Mouse (Mus musculus) stomach, postnatal 0 days (tissue): ENCODE measurements around the gene Il27ra. TPM values are rescaled to one million over a fixed set of nuclear protein-coding genes. Genes with fewer than 3 reads are reported as not detected.

Source experiments
- ATAC-seq: fragments of 200-750 bp; cut with Nextera tagmentation; 2 replicates; pipeline ENCODE4 v1.8.0; 2017; ENCODE audit not compliant: low FRiP score, low TSS enrichment
- DNase-seq: peaks from one replicate; pipeline ENCODE4 v3.0.0-alpha.2; 2016; ENCODE audit warnings: low spot score
- H3K27ac ChIP-seq: fragments of 300-500 bp; sonication (generic); replicated peaks from 2 replicates; pipeline ENCODE4 v1.5.1; 2014; ENCODE audit warnings: mild to moderate bottlenecking, control low read depth
- H3K27me3 ChIP-seq: fragments of 300-500 bp; sonication (generic); 2 replicates; pipeline ENCODE4 v1.6.1; 2014; ENCODE audit warnings: low read length; ENCODE audit not compliant: control insufficient read depth, insufficient read depth
- H3K36me3 ChIP-seq: fragments of 300-500 bp; sonication (generic); 2 replicates; pipeline ENCODE4 v1.6.1; 2014; ENCODE audit warnings: low read length, mixed read lengths; ENCODE audit not compliant: control insufficient read depth, insufficient read depth
- H3K4me1 ChIP-seq: fragments of 300-500 bp; sonication (generic); replicated peaks from 2 replicates; pipeline ENCODE4 v1.6.1; 2014; ENCODE audit warnings: antibody characterized with exemption; ENCODE audit not compliant: control insufficient read depth, insufficient read depth
- H3K4me2 ChIP-seq: fragments of 300-500 bp; sonication (generic); replicated peaks from 2 replicates; pipeline ENCODE4 v1.6.1; 2014; ENCODE audit warnings: low read depth, mild to moderate bottlenecking, control low read depth, moderate library complexity
- H3K4me3 ChIP-seq: fragments of 300-500 bp; sonication (generic); 2 replicates; pipeline ENCODE4 v1.5.1; 2014; ENCODE audit warnings: low read depth, low read length, control low read depth
- H3K9ac ChIP-seq: fragments of 300-500 bp; sonication (generic); 2 replicates; pipeline ENCODE4 v1.6.1; 2014; ENCODE audit warnings: mild to moderate bottlenecking, low read length, control low read depth, mixed read lengths
- H3K9me3 ChIP-seq: fragments of 300-500 bp; sonication (generic); 2 replicates; pipeline ENCODE4 v1.6.1; 2016; ENCODE audit warnings: low read length; ENCODE audit not compliant: control insufficient read depth
- CTCF ChIP-seq: IDR thresholded peaks from 2 replicates; pipeline ENCODE4 v1.5.1; 2016; ENCODE audit warnings: antibody characterized with exemption, low read depth, mild to moderate bottlenecking, moderate library complexity
- EP300 ChIP-seq: optimal IDR thresholded peaks from 2 replicates; pipeline ENCODE3; 2016; ENCODE audit warnings: antibody characterized with exemption
- WGBS: fragments of 180-500 bp; shearing (Covaris S2); extraction: QIAGEN DNeasy Blood & Tissue Kit; methylation state at CpG from one replicate; pipeline ENCODE4 v1.1.7; 2014; 5-methylcytosine and 5-hydroxymethylcytosine counted together
- polyA plus RNA-seq: library from polyadenylated mRNA; unstranded; fragments of >200 nt; fragmentation: Nextera tagmentation; extraction: Ambion mirVana; gene quantifications from 2 replicates; pipeline ENCODE4 v1.2.1, GENCODE M21; 2015

Gene Il27ra
- polyA plus RNA-seq, 1 experiment from 2014 or later = 0.40 TPM

DNA sequence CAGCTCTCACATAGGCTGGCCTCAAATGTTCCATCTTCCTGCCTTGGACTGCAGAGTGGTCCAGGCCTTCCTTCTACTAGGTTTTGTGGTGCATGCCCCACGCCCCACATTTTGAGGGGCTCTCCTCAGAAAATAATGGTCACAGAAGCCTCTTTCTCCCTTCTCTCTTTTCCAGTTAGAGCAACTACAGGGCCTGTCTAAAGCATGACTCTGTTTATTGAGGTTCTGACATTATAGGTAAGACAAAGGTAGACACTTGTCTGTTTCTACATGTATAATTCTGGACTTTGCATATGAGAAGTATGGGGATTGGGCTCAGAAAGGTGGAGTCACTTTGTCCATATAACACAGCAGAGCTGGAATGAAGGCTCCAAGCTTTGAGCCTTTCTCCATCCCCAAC, 22.6 kb upstream of the Il27ra start, which contains the start of gene Gm10643:
TSS of gene Gm10643 (minus strand) at position 101 of the 400 bp plus-strand sequence.
- no peak for DNase-seq
- Histone ChIP-seq H3K27me3 (no peaks in the 10 kb centered on the region), H3K4me1 (peaks cover 5% of the 10 kb centered on the region; the same call in 1 of the 2 replicates), H3K9ac (peak within 1 kb of the TSS; percentile 71), H3K4me2 (peak within 1 kb of the TSS; percentile 86), H3K27ac (peak within 1 kb of the TSS; percentile 86), H3K9me3 (no peaks in the 10 kb centered on the region), H3K4me3 (peak within 1 kb of the TSS; percentile 62), H3K36me3 (no peaks in the 10 kb centered on the region)
- ATAC-seq = no peak
- 88% methylated on average over 1 of the region's 1 CpGs for WGBS
- no peak for TF ChIP-seq CTCF
- no peak for TF ChIP-seq EP300

DNA sequence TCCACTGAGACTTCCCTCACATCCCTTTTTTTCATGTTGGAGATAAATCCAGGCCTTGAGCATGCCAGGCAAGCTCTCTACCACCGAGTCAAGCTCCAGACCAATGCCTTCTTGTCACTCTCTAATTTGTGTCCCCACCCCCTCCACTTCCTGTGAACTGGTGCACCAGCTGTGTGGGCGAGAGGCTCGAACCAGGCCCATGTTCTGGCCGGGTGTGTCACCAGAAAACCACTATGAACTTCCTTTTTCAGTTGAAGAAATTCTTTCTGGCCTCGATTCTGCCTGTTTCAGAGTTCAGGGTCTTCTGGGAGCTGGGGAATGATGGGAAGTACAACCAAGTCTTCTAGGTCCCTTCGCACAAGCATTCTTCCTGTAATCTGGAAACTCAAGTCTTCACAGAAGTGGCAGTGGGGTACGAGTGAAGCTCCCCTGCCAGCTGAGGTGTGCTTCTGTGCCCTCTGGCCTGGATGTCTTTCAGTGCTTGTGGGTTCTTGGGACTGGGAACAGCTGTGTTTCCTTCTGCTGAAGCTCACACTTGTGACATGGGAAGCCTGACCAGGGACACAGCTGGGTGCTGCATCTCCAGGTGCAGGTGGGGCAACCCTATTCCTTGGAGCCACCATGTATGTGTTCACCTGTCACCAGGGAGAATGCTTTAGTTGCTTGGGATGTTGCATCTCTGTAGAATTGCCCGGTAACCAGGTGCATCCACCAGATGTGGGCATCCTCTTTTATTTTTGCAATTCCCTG, 21.6 kb upstream of the Il27ra start:
- DNase-seq = no peak
- no peaks in the 10 kb centered on the region for H3K9me3 ChIP-seq
- WGBS = 62% methylated on average over 8 of the region's 8 CpGs

GRCm38 (mm10) chr8:84060245-84060644, 17.9 kb upstream of the Il27ra start:
- no peaks in the 10 kb centered on the region for H3K27me3 ChIP-seq
- TF ChIP-seq EP300 (no peak), CTCF (no peak)
- no peak overlapping the region for H3K9ac ChIP-seq
- H3K4me3 ChIP-seq = no peak overlapping the region
- DNase-seq = no peak
- H3K27ac ChIP-seq = no peak overlapping the region
- H3K9me3 ChIP-seq = no peaks in the 10 kb centered on the region
- H3K4me2 ChIP-seq = no peak overlapping the region
- no peaks in the 10 kb centered on the region for H3K4me1 ChIP-seq
- no peaks in the 10 kb centered on the region for H3K36me3 ChIP-seq
- WGBS = 81% methylated on average over 2 of the region's 2 CpGs
- no peak for ATAC-seq

More for the DNA sequence above, 21.6 kb upstream of the Il27ra start:
- peaks cover 5% of the 10 kb centered on the region; the same call in 1 of the 2 replicates for H3K4me1 ChIP-seq
- no peak overlapping the region for H3K4me2 ChIP-seq
- no peak for TF ChIP-seq CTCF
- no peak for TF ChIP-seq EP300
- no peak overlapping the region for H3K27ac ChIP-seq
- H3K36me3 ChIP-seq = no peaks in the 10 kb centered on the region
- H3K9ac ChIP-seq = no peak overlapping the region
- H3K4me3 ChIP-seq = no peak overlapping the region
- ATAC-seq = no peak
- H3K27me3 ChIP-seq = no peaks in the 10 kb centered on the region

DNA sequence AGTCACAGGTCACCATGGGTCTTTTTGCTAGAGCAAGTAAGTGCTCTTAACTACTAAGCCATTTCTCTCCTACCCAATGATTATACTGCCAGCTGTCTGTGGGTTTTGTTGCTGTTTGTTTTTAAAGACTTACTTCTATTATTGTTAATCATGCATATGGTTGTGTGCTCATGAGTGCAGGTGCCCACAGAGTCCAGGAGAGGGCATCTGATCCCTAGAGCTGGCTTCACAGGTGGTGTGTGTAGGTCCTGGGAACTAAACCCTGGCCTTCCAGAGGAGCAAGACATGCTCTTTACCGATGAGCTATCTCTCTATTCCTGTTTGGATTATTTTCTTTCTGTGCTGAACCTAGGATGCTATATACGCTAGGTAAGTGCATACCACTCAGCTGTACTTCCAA, 16.8 kb upstream of the Il27ra start:
- H3K27me3 ChIP-seq = no peaks in the 10 kb centered on the region
- WGBS = 90% methylated on average over 2 of the region's 2 CpGs
- TF ChIP-seq CTCF (peak; percentile 13; the same call in 1 of the 2 replicates), EP300 (no peak)
- H3K4me3 ChIP-seq = no peak overlapping the region
- H3K9ac ChIP-seq = no peak overlapping the region
- H3K4me2 ChIP-seq = no peak overlapping the region
- no peaks in the 10 kb centered on the region for H3K36me3 ChIP-seq
- DNase-seq (no peak), ATAC-seq (no peak)
- H3K27ac ChIP-seq = no peak overlapping the region
- no peaks in the 10 kb centered on the region for H3K4me1 ChIP-seq
- H3K9me3 ChIP-seq = no peaks in the 10 kb centered on the region

GRCm38 (mm10) chr8:84057827-84058226, 15.4 kb upstream of the Il27ra start:
- H3K4me2 ChIP-seq = no peak overlapping the region
- H3K4me1 ChIP-seq = no peaks in the 10 kb centered on the region
- no peaks in the 10 kb centered on the region for H3K27me3 ChIP-seq
- H3K9ac ChIP-seq = no peak overlapping the region
- 95% methylated on average over 1 of the region's 1 CpGs for WGBS
- H3K36me3 ChIP-seq = no peaks in the 10 kb centered on the region
- H3K4me3 ChIP-seq = no peak overlapping the region
- DNase-seq (no peak), ATAC-seq (0 out of 2 replicates have a peak, but pooled peaks have one; percentile 63)
- no peaks in the 10 kb centered on the region for H3K9me3 ChIP-seq
- no peak overlapping the region for H3K27ac ChIP-seq
- TF ChIP-seq EP300 = no peak
- TF ChIP-seq CTCF = no peak

DNA sequence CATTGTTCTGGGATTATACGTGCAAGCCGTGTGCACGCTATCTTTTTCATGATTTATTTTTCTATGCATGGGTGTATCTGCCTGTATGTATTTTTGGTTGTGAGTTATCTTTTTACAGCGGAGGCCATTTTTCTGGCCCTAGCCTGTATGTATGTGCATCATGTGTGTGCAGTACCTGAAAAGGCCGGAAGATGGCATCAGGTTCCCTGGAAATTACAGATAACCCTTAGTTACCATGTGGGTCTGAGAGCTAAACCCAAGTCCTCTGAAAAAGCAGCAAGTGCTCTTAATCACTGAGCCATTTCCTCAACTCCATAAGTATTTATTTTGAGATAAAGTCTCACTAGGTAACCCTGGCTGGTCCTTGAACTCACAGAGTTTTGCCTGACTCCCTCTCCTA, 10.8 kb upstream of the Il27ra start:
- WGBS = 66% methylated on average over 5 of the region's 5 CpGs
- TF ChIP-seq EP300 (no peak), CTCF (0 out of 2 replicates have a peak, but pooled peaks have one; percentile 10)
- Histone ChIP-seq H3K36me3 (no peaks in the 10 kb centered on the region), H3K27ac (no peak overlapping the region), H3K27me3 (no peaks in the 10 kb centered on the region), H3K9ac (no peak overlapping the region), H3K9me3 (no peaks in the 10 kb centered on the region), H3K4me2 (no peak overlapping the region), H3K4me3 (no peak overlapping the region), H3K4me1 (no peaks in the 10 kb centered on the region)
- DNase-seq = no peak
- ATAC-seq = no peak
